19 mouse cellular contexts compared by ENCODE assay signal in the genomic region with DNA sequence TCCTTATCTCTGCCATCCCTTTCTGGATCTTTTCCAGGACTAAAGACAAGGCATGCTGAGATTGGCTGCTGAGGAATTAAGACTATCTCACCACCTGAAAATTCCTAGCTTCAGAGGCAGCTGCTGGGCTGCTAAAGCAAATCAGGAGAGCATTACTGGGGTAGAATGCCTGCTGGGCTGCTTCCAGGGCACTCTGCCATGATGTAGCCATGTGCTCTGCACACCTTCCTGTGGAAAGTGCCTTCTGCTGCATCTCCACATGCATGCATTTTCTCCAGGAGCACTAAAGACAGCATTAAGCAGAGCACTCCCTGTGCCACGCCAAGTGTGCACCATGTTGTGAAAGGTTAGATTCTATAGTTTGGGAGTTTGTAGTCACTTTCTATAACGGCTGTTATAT. TPM values are rescaled to one million over a fixed set of nuclear protein-coding genes. Genes with fewer than 3 reads are reported as not detected.
DNase-seq lines count a peak whose midpoint lies in the region; ATAC-seq and TF ChIP-seq lines count a peak whose summit lies in the region.
"Had no signal": no experiment of that assay in that cellular context is flagged by ENCODE, and none has a peak within 500 bp of the region (broad histone marks: within the 10 kb centered on the region; RNA-seq: fewer than 3 reads in every experiment).

No protein-coding gene starts in this region.

- ATAC-seq in embryonic facial prominence, embryonic 14.5 days (ENCODE audit: low read depth), result no peak
- peak; percentile 64 for ATAC-seq in hindbrain, postnatal 0 days
- ATAC-seq in hindbrain, embryonic 12.5 days (ENCODE audit: low FRiP score), result no peak
- ATAC-seq in liver, postnatal 0 days, result no peak
- ATAC-seq: intestine, embryonic 15.5 days; liver, embryonic 12.5 days; lung, postnatal 0 days; Patski had no signal

- H3K4me3 ChIP-seq in embryonic facial prominence, embryonic 14.5 days (ENCODE audit: low read depth, low read length), result no peak overlapping the region
- H3K4me3 ChIP-seq in embryonic facial prominence, embryonic 10.5 days, result no peak overlapping the region
- H3K4me3 ChIP-seq in hindbrain, postnatal 0 days (ENCODE audit: low read length), result no peak overlapping the region
- H3K4me3 ChIP-seq in hindbrain, embryonic 12.5 days, result no peak overlapping the region
- H3K4me3 ChIP-seq in liver, postnatal 0 days (ENCODE audit: low read depth, low read length), result no peak overlapping the region
- H3K4me3 ChIP-seq: embryonic facial prominence, embryonic 15.5 days; forebrain, embryonic 12.5 days; intestine, embryonic 15.5 days; liver, embryonic 12.5 days; megakaryocyte, embryonic 14.5 days; neural tube, embryonic 15.5 days; stomach, embryonic 15.5 days had no signal

- no peak for TF ChIP-seq POLR2A in brain, embryonic 14.5 days (IDR thresholded peaks at IDR 0.05; ENCODE audit: borderline replicate concordance, extremely low read depth, insufficient read depth, insufficient read length, poor library complexity, severe bottlenecking)

- no peaks in the 10 kb centered on the region for H3K9me3 ChIP-seq in embryonic facial prominence, embryonic 14.5 days (ENCODE audit: control insufficient read depth, low read length)
- no peaks in the 10 kb centered on the region for H3K9me3 ChIP-seq in embryonic facial prominence, embryonic 10.5 days
- no peaks in the 10 kb centered on the region for H3K9me3 ChIP-seq in hindbrain, postnatal 0 days (ENCODE audit: low read length)
- no peaks in the 10 kb centered on the region for H3K9me3 ChIP-seq in hindbrain, embryonic 12.5 days (replicated peaks)
- no peaks in the 10 kb centered on the region for H3K9me3 ChIP-seq in liver, postnatal 0 days (ENCODE audit: low read length)
- H3K9me3 ChIP-seq: embryonic facial prominence, embryonic 15.5 days; forebrain, embryonic 12.5 days; intestine, embryonic 15.5 days; liver, embryonic 12.5 days; neural tube, embryonic 15.5 days; stomach, embryonic 15.5 days had no signal

- 80% methylated on average over 2 of the region's 2 CpGs for WGBS in embryonic facial prominence, embryonic 14.5 days
- 95% methylated on average over 2 of the region's 2 CpGs for WGBS in embryonic facial prominence, embryonic 10.5 days
- WGBS in hindbrain, postnatal 0 days, result 75% methylated on average over 2 of the region's 2 CpGs
- 87% methylated on average over 2 of the region's 2 CpGs for WGBS in hindbrain, embryonic 12.5 days
- 93% methylated on average over 2 of the region's 2 CpGs for WGBS in liver, postnatal 0 days (ENCODE audit: insufficient replicate concordance)

- H3K27ac ChIP-seq in embryonic facial prominence, embryonic 14.5 days (replicated peaks; ENCODE audit: low read depth, low read length), result no peak overlapping the region
- no peak overlapping the region for H3K27ac ChIP-seq in embryonic facial prominence, embryonic 10.5 days (replicated peaks)
- H3K27ac ChIP-seq in hindbrain, postnatal 0 days, result no peak overlapping the region
- H3K27ac ChIP-seq in hindbrain, embryonic 12.5 days, result no peak overlapping the region
- H3K27ac ChIP-seq in liver, postnatal 0 days (ENCODE audit: low read depth), result no peak overlapping the region
- H3K27ac ChIP-seq: embryonic facial prominence, embryonic 15.5 days; forebrain, embryonic 12.5 days; intestine, embryonic 15.5 days; kidney, postnatal 0 days; liver, embryonic 12.5 days; neural tube, embryonic 15.5 days; stomach, embryonic 15.5 days had no signal

- no peaks in the 10 kb centered on the region for H3K27me3 ChIP-seq in embryonic facial prominence, embryonic 14.5 days (replicated peaks; ENCODE audit: control insufficient read depth, insufficient read depth, low read length)
- no peaks in the 10 kb centered on the region for H3K27me3 ChIP-seq in embryonic facial prominence, embryonic 10.5 days (replicated peaks; ENCODE audit: low read depth, poor library complexity, severe bottlenecking)
- no peaks in the 10 kb centered on the region for H3K27me3 ChIP-seq in hindbrain, postnatal 0 days (ENCODE audit: insufficient read depth, low read length)
- H3K27me3 ChIP-seq in hindbrain, embryonic 12.5 days, result no peaks in the 10 kb centered on the region
- no peaks in the 10 kb centered on the region for H3K27me3 ChIP-seq in liver, postnatal 0 days (ENCODE audit: insufficient read depth, low read length)
- H3K27me3 ChIP-seq: embryonic facial prominence, embryonic 15.5 days; forebrain, embryonic 12.5 days; intestine, embryonic 15.5 days; liver, embryonic 12.5 days; megakaryocyte, embryonic 14.5 days; neural tube, embryonic 15.5 days; Patski; stomach, embryonic 15.5 days had no signal

- no peaks in the 10 kb centered on the region for H3K36me3 ChIP-seq in embryonic facial prominence, embryonic 14.5 days (ENCODE audit: control insufficient read depth, insufficient read depth, low read length)
- no peaks in the 10 kb centered on the region for H3K36me3 ChIP-seq in embryonic facial prominence, embryonic 10.5 days (replicated peaks)
- H3K36me3 ChIP-seq in hindbrain, postnatal 0 days (ENCODE audit: insufficient read depth, low read length), result no peaks in the 10 kb centered on the region
- no peaks in the 10 kb centered on the region for H3K36me3 ChIP-seq in hindbrain, embryonic 12.5 days
- H3K36me3 ChIP-seq in liver, postnatal 0 days (replicated peaks; ENCODE audit: insufficient read depth, low read length), result no peaks in the 10 kb centered on the region
- H3K36me3 ChIP-seq: embryonic facial prominence, embryonic 15.5 days; forebrain, embryonic 12.5 days; intestine, embryonic 15.5 days; liver, embryonic 12.5 days; neural tube, embryonic 15.5 days; stomach, embryonic 15.5 days had no signal

- no peak for TF ChIP-seq EP300 in liver, postnatal 0 days (IDR thresholded peaks at IDR 0.05; ENCODE audit: low read depth)

- no peak overlapping the region for H3K9ac ChIP-seq in embryonic facial prominence, embryonic 14.5 days (ENCODE audit: low read depth, low read length)
- no peak overlapping the region for H3K9ac ChIP-seq in hindbrain, postnatal 0 days (replicated peaks; ENCODE audit: low read length)
- no peak overlapping the region for H3K9ac ChIP-seq in hindbrain, embryonic 12.5 days
- no peak overlapping the region for H3K9ac ChIP-seq in liver, postnatal 0 days (replicated peaks)
- H3K9ac ChIP-seq: embryonic facial prominence, embryonic 15.5 days; forebrain, embryonic 12.5 days; intestine, embryonic 15.5 days; liver, embryonic 12.5 days; neural tube, embryonic 15.5 days; stomach, embryonic 15.5 days had no signal

- peak; percentile 12 for DNase-seq in embryonic facial prominence, embryonic 14.5 days (ENCODE audit: low spot score)
- no peak for DNase-seq in embryonic facial prominence, embryonic 10.5 days (ENCODE audit: low spot score)
- DNase-seq in hindbrain, postnatal 0 days (ENCODE audit: low spot score), result peak; percentile 66
- peak; percentile 51 for DNase-seq in brain, embryonic 14.5 days (ENCODE audit: low read depth)
- DNase-seq in cerebellum, postnatal 10 days, result peak; percentile 95 to 96
- DNase-seq in frontal cortex, postnatal 14 days (ENCODE audit: low spot score in 2 of 2), result no peak
- no peak for DNase-seq in liver, postnatal 0 days
- DNase-seq: layer of hippocampus, adult 9-11 months had no signal

- TF ChIP-seq CTCF in hindbrain, postnatal 0 days (IDR thresholded peaks at IDR 0.05; ENCODE audit: low read depth), result no peak
- no peak for TF ChIP-seq CTCF in brain, embryonic 14.5 days (IDR thresholded peaks at IDR 0.05; ENCODE audit: borderline replicate concordance, extremely low read depth, insufficient read depth, insufficient read length)
- no peak for TF ChIP-seq CTCF in liver, postnatal 0 days (IDR thresholded peaks at IDR 0.05; ENCODE audit: low read depth)

- no peaks in the 10 kb centered on the region for H3K4me1 ChIP-seq in embryonic facial prominence, embryonic 14.5 days (ENCODE audit: control insufficient read depth, insufficient read depth, low read length)
- no peaks in the 10 kb centered on the region for H3K4me1 ChIP-seq in embryonic facial prominence, embryonic 10.5 days
- H3K4me1 ChIP-seq in hindbrain, postnatal 0 days (ENCODE audit: insufficient read depth, low read length), result no peaks in the 10 kb centered on the region
- no peaks in the 10 kb centered on the region for H3K4me1 ChIP-seq in hindbrain, embryonic 12.5 days
- no peaks in the 10 kb centered on the region for H3K4me1 ChIP-seq in liver, postnatal 0 days (ENCODE audit: insufficient read depth)
- H3K4me1 ChIP-seq: embryonic facial prominence, embryonic 15.5 days; forebrain, embryonic 12.5 days; intestine, embryonic 15.5 days; liver, embryonic 12.5 days; neural tube, embryonic 15.5 days; stomach, embryonic 15.5 days had no signal

- no peak overlapping the region for H3K4me2 ChIP-seq in embryonic facial prominence, embryonic 14.5 days (ENCODE audit: low read depth, low read length)
- no peak overlapping the region for H3K4me2 ChIP-seq in hindbrain, postnatal 0 days (ENCODE audit: low read depth, low read length)
- no peak overlapping the region for H3K4me2 ChIP-seq in hindbrain, embryonic 12.5 days (replicated peaks)
- H3K4me2 ChIP-seq in liver, postnatal 0 days (ENCODE audit: low read depth, low read length), result no peak overlapping the region
- H3K4me2 ChIP-seq: embryonic facial prominence, embryonic 15.5 days; forebrain, embryonic 12.5 days; intestine, embryonic 15.5 days; liver, embryonic 12.5 days; neural tube, embryonic 15.5 days; stomach, embryonic 15.5 days had no signal

RNA-seq across cellular contexts. Expression of a gene that starts 16.6 kb away (rescaled TPM):
- polyA plus RNA-seq in embryonic facial prominence, embryonic 14.5 days (2014; fragmentation: Nextera tagmentation; extraction: Ambion mirVana), result 8.2 and 10.6 TPM in 2 replicates
- 5.2 and 5.6 TPM in 2 replicates for polyA plus RNA-seq in embryonic facial prominence, embryonic 10.5 days (2016; fragmentation: Nextera tagmentation; extraction: Ambion mirVana)
- total RNA-seq in hindbrain, postnatal 0 days (2014; rRNA removed), result 5.0 and 5.5 TPM in 2 replicates
- polyA plus RNA-seq in hindbrain, postnatal 0 days (2015; fragmentation: Nextera tagmentation; extraction: Ambion mirVana), result 5.7 and 6.1 TPM in 2 replicates
- polyA plus RNA-seq in hindbrain, embryonic 12.5 days (2016; fragmentation: Nextera tagmentation; extraction: Ambion mirVana), result 5.7 and 7.2 TPM in 2 replicates
- polyA plus RNA-seq in brain, embryonic 14.5 days (2012; rRNA removed), result 3.4 and 4.0 TPM in 2 replicates
- 7.4 and 8.0 TPM in 2 replicates for polyA plus RNA-seq in liver, postnatal 0 days (2015; fragmentation: Nextera tagmentation; extraction: Ambion mirVana)

Comparison
In these comparisons a context has a peak if more than half of its experiments do, and no peak if none do; other contexts are left out.
1. DNase-seq: peak in embryonic facial prominence, embryonic 14.5 days (single experiment), hindbrain, postnatal 0 days (single experiment), brain, embryonic 14.5 days (single experiment) and cerebellum, postnatal 10 days (2 of 2); none in embryonic facial prominence, embryonic 10.5 days (single experiment), frontal cortex, postnatal 14 days (0 of 2) and liver, postnatal 0 days (single experiment).